Mouse (Mus musculus) left cerebral cortex, postnatal 10 days (tissue): ENCODE data around the gene Entpd5. TPM values are rescaled to one million over a fixed set of nuclear protein-coding genes. Genes with fewer than 3 reads are reported as not detected.

Experiments used
- DNase-seq, 2 experiments: peaks; one replicate each; pipeline ENCODE4 v3.0.0; 2021 to 2022; ENCODE audit warnings: low spot score in 2 of 2, mixed read lengths in 1 of 2; ENCODE audit errors: extremely low spot score in 1 of 2
- intact Hi-C: fragments of 180-260 bp; cut with DNase I; formaldehyde crosslinking; loops from one replicate; pipeline ENCODE4 v1.15.1; 2025
- total RNA-seq, 2 experiments: library from RNA; stranded (reverse); gene quantifications; 2 replicates each; pipeline ENCODE4 v1.2.3; 2021

Gene Entpd5
- 10 to 100 TPM; 20.6 to 23.4 TPM for total RNA-seq

DNA sequence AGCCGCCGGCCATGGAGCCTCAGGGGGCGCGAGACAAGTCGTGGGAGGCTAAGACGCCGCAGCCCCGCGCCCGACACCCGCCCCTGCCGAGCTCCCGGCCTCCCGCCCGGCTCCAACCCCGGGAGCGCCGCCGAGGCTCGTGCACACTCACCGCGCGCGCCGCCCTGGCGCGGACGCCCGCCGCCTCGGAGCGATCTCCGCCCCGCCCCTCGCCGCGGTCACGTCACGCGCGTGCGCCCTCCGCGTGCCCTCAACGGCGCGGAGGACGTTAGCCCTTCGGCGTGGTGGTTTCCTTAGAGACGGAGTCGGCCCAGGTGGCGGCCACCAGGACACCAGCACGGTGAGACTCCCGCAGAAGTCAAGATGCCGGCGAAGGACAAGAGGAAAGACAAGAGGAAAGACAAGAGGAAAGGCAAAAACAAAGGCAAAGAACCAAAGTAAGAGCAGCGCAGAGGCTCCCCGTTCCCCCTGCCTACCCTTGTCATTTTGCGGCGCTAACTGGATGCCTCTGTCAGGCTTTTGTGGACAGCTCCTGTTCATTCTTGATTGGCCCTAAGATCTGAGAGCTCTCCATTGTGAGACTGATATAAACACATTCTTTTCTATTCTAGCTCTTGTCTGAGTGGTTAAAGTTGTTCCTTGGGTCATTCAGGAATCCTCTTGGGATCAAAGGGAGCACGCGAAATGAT, at the start of gene Entpd5, which contains the start of gene Bbof1:
Gene Entpd5, minus strand, starts transcription at position 211 of the 689 bp plus-strand sequence.
Gene Bbof1, plus strand, starts transcription at position 253 of the 689 bp plus-strand sequence.
- intact Hi-C loops: no loop called here

DNA sequence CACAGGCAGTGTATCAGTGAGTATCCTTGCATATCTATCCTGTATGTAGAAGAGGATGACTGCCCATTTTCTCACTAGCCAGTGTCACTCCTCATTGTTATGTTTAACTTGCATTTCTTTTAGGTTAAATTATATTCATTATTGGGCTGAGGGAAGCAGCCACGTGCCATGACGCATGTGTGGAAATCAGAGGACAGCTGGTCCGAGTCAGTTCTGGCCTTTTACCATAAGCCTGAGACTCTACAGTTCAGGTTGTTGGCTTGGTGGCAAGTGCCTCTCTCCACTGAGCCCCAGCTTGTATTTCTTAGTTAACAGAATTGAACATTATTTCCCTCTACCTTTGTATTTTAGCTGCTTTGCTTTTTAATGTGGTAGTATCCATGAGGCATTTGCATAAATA, 48.1 kb upstream of the Entpd5 start:
- intact Hi-C loops: no loop called here
- no peak for DNase-seq

More for the DNA sequence above, at the start of gene Entpd5, which contains the start of gene Bbof1:
- peak; percentile 82 to 94 for DNase-seq

DNA sequence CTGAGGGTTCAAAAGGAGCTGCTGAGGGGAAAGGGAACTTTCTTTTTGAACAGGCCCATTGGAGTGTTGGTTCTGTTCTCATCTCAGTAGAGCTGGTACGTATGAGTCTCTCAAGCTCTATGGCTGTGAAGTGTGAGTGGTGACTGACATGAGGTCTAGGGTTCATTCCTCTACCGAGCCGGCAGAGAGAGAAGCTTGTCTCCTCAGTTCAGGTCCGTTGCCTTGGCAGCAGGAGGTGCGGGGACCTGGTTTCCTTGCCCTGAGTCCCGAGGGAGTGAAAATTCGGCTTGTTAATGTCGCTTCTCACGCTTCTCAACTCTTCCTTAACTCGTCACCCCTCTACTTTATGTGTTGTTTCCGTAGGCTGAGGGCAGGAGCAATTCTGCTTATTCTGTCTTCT, 43.0 kb upstream of the Entpd5 start:
- intact Hi-C loops: no loop called here
- no peak for DNase-seq

DNA sequence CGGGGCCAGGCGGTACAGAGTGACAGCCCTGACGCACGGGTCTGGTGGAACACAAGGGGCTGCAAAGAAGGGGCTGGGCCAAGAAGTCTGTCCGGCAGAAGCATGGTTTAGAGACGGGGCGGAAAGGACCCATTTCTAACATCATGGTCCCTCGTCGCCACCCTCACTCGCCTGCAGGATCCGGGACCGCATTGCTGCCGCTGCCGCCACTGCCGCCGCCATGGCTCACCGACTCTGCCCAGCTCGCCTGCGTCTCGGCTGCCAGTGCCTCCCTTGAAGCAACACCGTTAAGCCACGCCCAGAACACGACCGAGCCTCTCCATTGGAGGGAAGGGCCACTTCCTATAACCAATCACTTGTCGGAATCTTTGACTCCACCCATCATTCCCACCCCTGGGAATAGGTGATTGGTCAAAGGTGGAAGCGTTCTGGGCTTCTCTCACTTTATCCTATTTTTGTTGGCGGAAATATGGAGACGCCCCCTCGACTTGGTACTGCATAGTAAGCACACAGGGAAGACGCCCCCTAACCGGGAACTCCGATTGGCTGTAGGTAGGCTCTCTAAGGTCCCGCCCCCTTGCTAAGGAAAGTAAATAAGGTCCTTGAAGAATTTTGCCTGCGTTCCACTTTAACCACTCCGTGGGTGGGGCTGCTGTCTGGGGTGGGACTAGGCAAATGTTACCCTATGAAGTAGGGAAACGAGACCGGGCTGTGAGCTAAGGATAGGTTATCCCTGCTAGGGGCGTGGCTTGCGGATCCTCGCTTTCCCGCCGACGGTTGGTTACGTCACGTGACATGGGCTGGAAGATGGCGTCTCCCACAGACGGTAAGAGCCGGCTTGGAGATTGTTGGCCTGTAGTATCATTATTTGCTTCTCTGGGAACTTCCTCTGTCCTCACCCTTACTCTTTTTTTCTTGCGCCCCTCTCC, 42.2 kb upstream of the Entpd5 start, which contains the start of the genes Aldh6a1 and Lin52:
Gene Aldh6a1, minus strand, starts transcription at position 287 of the 929 bp plus-strand sequence.
Gene Lin52, plus strand, starts transcription at position 705 of the 929 bp plus-strand sequence.
- intact Hi-C loops: no loop called here
- peak; percentile 98 to 99 for DNase-seq

DNA sequence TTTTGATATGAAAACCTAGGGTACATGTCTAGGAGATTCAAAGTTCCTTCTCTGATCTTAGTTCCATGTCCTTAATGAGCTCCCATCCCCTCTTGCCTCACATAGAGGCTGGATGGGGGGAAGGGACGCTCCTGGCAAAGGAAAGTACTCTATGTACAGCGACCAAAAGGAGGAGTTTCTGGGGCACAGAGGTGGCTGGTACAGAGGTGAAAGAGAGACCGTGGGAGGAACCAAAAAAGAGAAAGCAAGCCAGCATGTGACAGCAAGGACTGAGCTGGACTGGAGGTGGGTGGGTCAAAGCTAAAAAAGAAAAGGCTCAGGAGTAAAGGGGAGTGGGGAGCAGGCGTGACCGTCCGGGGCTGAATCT, 41.5 kb upstream of the Entpd5 start:
- intact Hi-C loops: no loop called here

DNA sequence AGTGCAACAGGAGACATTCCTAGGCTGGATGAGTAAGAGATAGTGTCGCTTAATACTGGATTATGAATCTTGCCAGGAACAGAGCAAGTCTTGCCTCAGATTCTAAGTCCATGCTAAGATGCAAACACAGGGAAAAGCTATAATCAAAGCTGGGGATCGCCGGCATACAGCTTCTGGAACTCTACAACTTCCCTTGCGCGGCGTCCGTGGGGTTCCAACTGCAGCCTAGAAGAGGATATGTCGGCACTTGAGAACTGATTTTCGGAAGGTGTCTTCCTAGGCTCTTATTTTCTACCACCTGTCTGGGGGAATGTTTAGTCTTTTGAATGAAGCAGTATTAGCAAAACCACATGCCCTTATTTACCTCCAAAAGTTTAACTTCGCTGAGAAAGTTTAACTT, 41.1 kb upstream of the Entpd5 start:
- DNase-seq: no peak
- intact Hi-C loops: no loop called here

More for the DNA sequence above, 41.5 kb upstream of the Entpd5 start:
- DNase-seq: peak; percentile 28 to 29

DNA sequence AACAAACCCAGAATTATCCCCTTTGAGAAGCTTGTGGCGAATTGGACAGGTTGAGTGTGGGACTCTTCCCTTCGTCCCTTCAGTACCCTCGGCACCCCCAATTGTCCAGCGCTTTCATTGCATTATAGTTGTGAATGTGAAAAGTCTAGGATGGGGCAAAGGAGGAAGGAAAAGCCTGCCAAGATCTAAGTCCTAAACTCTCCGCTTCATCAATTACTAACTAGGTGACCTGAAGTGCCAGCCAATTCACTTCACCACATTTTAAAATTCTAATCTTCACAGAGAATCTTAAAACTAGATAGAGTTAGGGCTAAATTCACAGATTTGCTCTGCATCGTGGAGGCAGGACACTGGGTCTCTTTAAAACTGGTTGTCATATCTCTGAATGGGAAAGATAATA, 39.4 kb upstream of the Entpd5 start:
- no peak for DNase-seq

DNA sequence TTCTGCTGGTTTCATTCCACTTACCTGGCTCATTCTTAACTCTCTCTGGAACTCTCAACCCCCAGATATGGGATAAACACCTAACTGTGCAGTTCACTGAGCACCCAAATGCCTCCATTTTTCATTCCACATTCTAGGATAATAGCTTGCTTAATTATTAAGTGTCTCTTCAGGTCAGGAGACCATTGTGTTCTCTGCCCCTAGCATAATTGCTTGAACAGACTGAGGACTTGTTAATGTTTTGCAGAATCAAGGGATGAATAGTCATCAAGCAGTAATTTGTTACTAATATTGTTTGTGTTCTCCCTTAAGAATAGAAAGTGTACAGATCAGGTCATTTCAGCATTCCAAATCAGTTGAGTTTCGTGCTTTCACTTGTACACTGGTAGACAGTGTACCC, 38.6 kb upstream of the Entpd5 start:
- intact Hi-C loops: no loop called here
- no peak for DNase-seq

More for the DNA sequence above, 39.4 kb upstream of the Entpd5 start:
- intact Hi-C loops: no loop called here

DNA sequence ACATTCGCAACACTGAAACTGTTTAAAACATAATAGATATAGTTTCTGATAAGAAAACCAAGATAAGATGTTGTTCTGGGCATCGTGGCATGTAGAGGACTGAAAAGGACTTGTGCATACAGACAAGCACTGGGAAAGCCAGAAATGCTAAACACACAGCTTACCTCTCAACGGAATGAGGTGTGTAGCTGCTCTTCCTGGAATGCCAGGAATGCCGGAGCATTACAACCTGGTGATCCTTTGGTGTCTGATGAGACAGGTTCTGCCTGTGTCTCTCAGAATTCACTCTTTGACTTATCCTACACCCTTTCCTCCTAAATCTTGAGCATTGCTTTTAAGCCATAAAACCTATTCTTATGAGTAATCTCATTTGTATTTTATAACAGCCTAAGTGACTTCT, 33.7 kb upstream of the Entpd5 start:
- DNase-seq: no peak
- intact Hi-C loops: no loop called here

DNA sequence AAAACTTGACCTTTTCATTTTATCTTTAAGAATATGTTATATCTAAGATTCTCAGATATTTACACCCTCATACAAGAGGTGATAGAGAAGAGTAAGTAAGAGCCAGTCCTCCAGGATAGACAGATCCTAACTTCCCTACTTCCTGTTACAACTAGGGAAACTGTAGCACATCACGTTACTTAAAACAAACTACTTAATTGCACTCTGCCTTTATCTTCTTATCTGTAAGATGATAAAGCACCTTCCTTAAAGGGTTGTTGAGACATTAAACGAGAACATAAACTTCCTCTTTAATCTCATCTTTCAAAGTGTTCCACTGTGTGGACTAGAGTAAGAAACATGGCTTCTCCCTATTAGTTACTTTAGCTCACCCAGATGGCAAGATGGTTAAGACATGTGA, 29.9 kb upstream of the Entpd5 start:
- DNase-seq: no peak
- intact Hi-C loops: no loop called here

DNA sequence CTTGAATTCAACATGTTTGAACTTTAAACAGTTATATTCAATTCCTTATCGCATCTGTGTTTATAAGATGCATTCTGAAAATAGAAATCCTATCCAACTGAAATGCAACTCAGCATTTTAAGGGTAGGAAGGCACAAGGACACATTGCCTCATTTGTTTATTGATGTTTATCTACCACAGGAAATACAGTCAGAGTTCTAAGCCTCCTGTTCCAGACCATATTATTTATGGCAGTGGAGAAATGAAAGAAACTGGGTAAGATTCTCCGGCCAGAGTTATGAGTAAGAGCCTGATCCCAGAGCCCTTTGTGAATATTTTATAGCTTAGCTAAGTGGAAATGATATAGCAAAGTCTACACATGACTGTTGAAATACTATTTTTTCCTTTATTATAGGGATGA, 21.0 kb upstream of the Entpd5 start:
- intact Hi-C loops: no loop called here

DNA sequence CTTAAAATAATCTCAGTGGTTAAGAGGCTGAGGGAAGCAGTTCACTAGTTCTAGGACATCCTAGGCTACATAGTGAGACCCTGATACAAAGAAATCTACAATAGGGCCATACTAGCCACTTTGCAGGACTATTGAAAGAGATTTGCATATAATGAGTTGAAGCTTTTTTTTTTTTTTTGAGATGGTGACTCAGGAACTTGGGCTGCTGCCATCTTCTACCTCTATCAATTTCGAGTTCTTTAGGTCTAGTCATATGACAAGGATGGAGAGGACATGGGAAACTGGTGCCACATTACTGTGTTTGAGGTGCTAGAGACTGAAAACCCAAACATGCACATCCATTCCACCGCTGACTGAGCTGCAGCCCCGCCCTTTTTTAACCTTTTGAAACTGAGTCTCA, 15.2 kb upstream of the Entpd5 start:
- no peak for DNase-seq
- intact Hi-C loops: no loop called here

More for the DNA sequence above, 21.0 kb upstream of the Entpd5 start:
- DNase-seq: no peak

DNA sequence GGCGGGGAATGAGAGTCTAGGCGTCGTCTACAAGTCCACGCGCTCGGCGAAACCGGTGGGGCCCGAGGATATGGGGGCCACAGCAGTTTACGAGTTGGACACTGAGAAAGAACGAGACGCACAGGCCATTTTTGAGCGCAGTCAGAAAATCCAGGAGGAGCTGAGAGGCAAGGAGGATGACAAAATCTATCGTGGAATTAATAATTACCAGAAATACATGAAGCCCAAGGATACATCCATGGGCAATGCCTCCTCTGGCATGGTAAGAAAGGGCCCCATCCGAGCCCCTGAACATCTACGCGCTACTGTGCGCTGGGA, 8.7 kb upstream of the Entpd5 start:
- no peak for DNase-seq
- intact Hi-C loops: no loop called here

DNA sequence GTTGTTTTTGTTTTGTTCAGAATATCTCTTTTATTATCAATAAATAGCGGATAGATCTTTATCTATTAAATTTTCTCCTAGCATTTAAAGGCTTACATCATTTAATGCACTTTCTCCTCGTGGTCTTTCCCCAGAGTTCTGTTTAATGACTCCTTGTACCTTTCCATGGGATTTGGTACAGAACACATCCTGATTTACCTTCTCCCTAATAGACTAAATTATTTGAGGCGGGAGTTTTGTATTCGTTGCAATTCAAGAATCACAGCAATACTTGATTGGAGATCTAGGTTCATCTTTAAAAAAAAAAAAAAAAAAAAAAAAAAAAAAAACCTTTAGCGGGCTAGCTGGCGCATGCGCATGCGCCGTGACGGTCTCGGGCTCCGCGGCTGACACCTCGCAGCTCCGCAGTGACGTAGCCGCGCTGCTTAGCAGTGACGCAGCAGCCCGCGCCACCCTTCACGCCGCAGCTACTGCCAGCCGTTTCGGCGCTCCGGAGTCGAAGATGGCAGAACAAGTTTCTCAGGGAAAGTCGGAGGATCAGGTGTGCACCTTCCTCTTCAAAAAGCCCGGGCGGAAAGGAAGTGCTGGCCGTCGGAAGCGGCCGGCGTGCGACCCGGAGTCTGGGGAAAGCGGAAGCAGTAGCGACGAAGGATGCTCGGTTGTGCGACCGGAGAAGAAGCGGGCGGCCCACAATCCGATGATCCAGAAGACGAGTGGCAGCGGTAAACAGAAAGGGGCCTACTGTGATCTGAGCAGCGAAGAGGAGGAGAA, 8.2 kb upstream of the Entpd5 start, which contains the start of gene Rnf113a2:
Gene Rnf113a2, plus strand, starts transcription at position 363 of the 771 bp plus-strand sequence.
- intact Hi-C loops: no loop called here
- peak; percentile 82 to 93 for DNase-seq

DNA sequence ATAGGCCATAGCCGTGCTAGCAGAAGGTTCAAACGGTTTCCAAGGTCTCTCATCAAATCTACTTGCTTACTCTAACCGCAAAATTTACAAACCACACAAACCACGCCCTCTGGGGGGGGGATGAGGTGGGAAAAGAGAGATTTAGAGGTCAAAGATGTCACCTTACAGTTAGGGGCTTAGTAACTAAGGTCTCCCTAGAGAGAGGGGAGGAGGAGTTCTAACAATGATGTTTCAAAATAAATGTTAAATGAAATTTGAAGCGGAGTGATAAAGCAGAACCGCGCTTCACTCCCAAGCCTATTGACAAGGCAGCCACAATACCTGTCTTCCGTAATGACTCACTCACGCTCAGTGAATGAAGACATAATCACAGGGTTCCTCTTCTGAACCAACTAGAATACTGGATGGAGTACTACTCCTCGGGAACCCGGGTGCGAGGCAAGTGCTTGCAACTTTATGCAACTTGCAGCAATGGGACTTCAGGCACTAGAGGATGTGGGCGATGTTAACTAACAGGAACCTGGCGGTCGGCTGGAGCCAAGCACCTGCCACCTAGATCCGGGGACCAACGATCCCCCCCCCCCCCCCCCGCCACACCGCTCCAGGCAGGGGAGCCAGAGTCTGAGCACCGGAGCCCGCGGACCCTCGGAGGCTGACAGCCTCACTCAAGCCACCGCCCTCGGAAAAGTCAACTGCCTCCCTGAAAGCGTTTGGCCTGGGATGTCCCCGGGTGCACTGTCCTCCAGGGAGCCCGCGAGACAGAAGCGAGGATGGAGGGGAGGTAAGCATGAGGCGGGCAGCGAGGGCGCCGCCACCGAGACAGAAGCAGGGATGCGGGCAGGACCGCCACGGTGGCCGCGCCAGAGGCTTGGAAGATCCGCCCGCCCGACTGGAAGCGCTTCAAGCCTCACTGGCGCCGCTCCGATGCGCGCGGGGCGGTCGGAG, 683 bp downstream of the Entpd5 start:
- DNase-seq: peak in 1 of 2 experiments; percentile 27
- intact Hi-C loops: no loop called here

DNA sequence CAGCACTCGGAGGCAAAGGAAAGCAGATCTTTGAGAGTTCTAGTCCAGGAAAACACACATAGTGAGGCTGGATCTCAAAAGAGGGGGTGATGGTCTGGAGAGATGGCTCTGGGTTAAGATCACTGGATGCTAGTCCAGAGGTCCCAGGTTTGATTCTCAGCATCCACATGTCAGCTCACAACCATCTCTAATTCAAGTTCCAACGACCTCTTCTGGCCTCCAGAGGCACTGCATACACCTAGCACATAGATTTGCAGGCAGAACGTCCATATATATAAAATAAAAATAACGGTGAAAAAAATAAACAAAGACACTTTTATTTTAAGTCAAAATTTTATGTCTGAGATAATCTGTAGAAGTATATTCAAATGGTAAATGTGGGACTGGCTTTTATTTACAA, 1.6 kb downstream of the Entpd5 start:
- intact Hi-C loops: no loop called here
- no peak for DNase-seq

DNA sequence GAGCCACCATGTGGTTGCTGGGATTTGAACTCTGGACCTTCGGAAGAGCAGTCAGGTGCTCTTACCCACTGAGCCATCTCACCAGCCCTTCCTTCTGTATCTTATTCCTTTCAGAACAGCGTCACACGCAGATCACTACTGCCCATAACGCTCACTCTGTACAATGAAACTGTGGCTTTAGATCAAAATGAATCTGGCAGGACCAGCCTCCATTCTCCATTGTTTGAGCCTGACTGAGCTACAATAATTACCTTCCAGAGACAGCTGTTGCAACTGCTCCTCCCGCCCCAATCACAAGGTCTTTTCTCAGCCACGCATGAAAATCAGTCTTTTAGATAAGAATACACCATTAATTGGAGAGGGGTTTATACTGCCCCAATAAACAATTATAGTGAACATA, 4.3 kb downstream of the Entpd5 start:
- DNase-seq: no peak
- intact Hi-C loops: no loop called here

DNA sequence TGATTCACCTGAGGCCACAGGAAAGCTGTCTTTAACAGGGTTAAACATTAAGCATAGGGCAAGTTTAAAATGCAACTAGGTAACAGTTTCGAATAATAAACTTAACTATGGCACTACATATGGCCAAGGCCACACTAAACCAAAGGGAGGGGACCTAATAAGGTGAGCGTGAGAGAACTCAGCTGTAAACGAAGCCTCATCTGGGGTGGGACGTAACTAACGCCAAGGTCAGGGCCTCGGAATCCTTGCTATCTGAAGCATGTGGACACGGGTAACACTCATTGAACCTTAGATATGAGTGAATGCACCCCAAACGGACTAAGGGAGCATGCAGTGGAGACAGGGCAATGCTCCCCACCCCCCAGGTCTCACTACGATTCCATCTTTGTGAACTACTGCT, 5.9 kb downstream of the Entpd5 start:
- intact Hi-C loops: no loop called here
- DNase-seq: no peak
